Mouse (Mus musculus) brain, embryonic 14.5 days (tissue): ENCODE results near the gene Dlx3.

ENCODE experiments used
- CTCF ChIP-seq: fragments of 200-500 bp; IDR thresholded peaks from 2 replicates; pipeline ENCODE4 v1.5.1; 2012; ENCODE audit warnings: inconsistent platforms, mild to moderate bottlenecking, moderate library complexity, borderline replicate concordance; ENCODE audit not compliant: insufficient read depth, insufficient read length; ENCODE audit errors: extremely low read depth
- POLR2A ChIP-seq: fragments of 200-500 bp; IDR thresholded peaks from 2 replicates; pipeline ENCODE4 v1.6.1; 2012; ENCODE audit warnings: mild to moderate bottlenecking, inconsistent platforms, borderline replicate concordance; ENCODE audit not compliant: poor library complexity, insufficient read depth, insufficient read length, severe bottlenecking; ENCODE audit errors: extremely low read depth

DNA sequence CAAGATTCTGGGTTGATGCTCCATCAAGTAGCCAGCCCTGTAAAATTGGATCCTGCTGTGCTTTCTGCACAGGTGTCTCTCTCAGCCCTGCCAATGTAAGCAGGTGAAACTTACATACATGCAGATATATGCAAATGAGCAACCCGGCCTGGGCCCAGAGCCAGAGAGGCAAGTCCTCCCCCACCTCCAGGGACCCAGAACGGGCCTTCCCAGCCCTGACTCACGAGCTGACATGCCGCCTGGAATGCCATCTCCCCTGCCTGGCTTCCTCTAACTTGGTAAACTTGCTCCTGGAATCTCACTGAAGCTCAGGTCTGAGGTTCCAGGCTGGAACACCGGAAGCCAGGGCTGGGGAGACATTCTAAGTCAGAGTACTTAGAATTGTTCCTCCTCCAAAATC lies 33.2 kb downstream of the Dlx3 start:
- TF ChIP-seq CTCF (no peak), POLR2A (no peak)
